22 mouse cellular contexts compared by ENCODE assay signal in the genomic region with DNA sequence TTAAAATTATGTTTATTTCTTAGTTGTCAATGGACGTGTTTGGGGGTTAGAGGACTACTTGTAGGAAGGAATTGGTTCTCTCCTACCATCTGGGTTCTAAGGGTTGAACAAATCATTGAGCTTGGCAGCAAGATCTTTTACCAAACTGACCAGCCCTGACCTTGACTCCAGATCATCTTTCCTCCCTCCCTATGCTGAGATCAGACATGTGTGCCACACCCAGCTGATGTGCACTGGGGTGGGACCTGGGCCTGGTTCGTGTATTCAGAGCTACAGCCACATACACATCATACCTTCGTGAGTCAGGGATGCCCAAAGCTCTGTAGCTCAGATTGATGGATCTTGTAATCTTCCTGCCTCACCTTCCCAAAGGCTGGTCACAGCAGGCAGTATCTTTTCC. TPM values are rescaled to one million over a fixed set of nuclear protein-coding genes. Genes with fewer than 3 reads are reported as not detected.
DNase-seq lines count a peak whose midpoint lies in the region; ATAC-seq and TF ChIP-seq lines count a peak whose summit lies in the region.
"Had no signal": no experiment of that assay in that cellular context is flagged by ENCODE, and none has a peak within 500 bp of the region (broad histone marks: within the 10 kb centered on the region; RNA-seq: fewer than 3 reads in every experiment).

No protein-coding gene starts in this region.

- no peak overlapping the region for H3K4me3 ChIP-seq in kidney, embryonic 14.5 days (ENCODE audit: low read length)
- no peak overlapping the region for H3K4me3 ChIP-seq in spleen, adult 2 months (ENCODE audit: extremely low read depth, insufficient read depth, insufficient read length)
- H3K4me3 ChIP-seq: embryonic facial prominence, embryonic 12.5 days; heart, embryonic 10.5 days; hindbrain, embryonic 15.5 days; midbrain, embryonic 13.5 days had no signal

- H3K4me2 ChIP-seq in kidney, embryonic 14.5 days (replicated peaks; ENCODE audit: low read depth, low read length) = no peak overlapping the region
- H3K4me2 ChIP-seq: embryonic facial prominence, embryonic 12.5 days; hindbrain, embryonic 15.5 days; midbrain, embryonic 13.5 days had no signal

- no peaks in the 10 kb centered on the region for H3K27me3 ChIP-seq in kidney, embryonic 14.5 days (ENCODE audit: control insufficient read depth, insufficient read depth, low read length)
- H3K27me3 ChIP-seq in spleen, adult 2 months (ENCODE audit: control insufficient read depth, insufficient read depth, low read length) = no peaks in the 10 kb centered on the region
- H3K27me3 ChIP-seq in splenic B cell, adult 2 months (ENCODE audit: control insufficient read depth, insufficient read depth, low read length, poor library complexity, severe bottlenecking) = no peaks in the 10 kb centered on the region
- H3K27me3 ChIP-seq: embryonic facial prominence, embryonic 12.5 days; hindbrain, embryonic 15.5 days; midbrain, embryonic 13.5 days; Patski had no signal

- no peaks in the 10 kb centered on the region for H3K36me3 ChIP-seq in kidney, embryonic 14.5 days (ENCODE audit: control insufficient read depth, insufficient read depth, low read length)
- no peaks in the 10 kb centered on the region for H3K36me3 ChIP-seq in spleen, adult 2 months (ENCODE audit: control insufficient read depth, insufficient read depth, low read length)
- no peaks in the 10 kb centered on the region for H3K36me3 ChIP-seq in splenic B cell, adult 2 months (ENCODE audit: control insufficient read depth, insufficient read depth, low read length, poor library complexity, severe bottlenecking)
- H3K36me3 ChIP-seq: embryonic facial prominence, embryonic 12.5 days; G1E; heart, embryonic 10.5 days; hindbrain, embryonic 15.5 days; midbrain, embryonic 13.5 days had no signal

- peak; percentile 47; the same call in 1 of the 2 replicates for ATAC-seq in kidney, embryonic 14.5 days (ENCODE audit: low FRiP score, low TSS enrichment)

- no peaks in the 10 kb centered on the region for H3K9me3 ChIP-seq in kidney, embryonic 14.5 days (ENCODE audit: control insufficient read depth, low read length)
- H3K9me3 ChIP-seq: embryonic facial prominence, embryonic 12.5 days; heart, embryonic 10.5 days; hindbrain, embryonic 15.5 days; megakaryocyte, embryonic 14.5 days; midbrain, embryonic 13.5 days had no signal

- no peaks in the 10 kb centered on the region; the same call in 1 of the 2 replicates for H3K4me1 ChIP-seq in kidney, embryonic 14.5 days (ENCODE audit: control insufficient read depth, insufficient read depth, low read length)
- peaks cover 61% of the 10 kb centered on the region; the same call in 1 of the 2 replicates for H3K4me1 ChIP-seq in spleen, adult 2 months (ENCODE audit: control insufficient read depth, insufficient read depth, insufficient read length)
- H3K4me1 ChIP-seq: embryonic facial prominence, embryonic 12.5 days; hindbrain, embryonic 15.5 days; midbrain, embryonic 13.5 days had no signal

- WGBS in kidney, embryonic 14.5 days = 38% methylated on average over 3 of the region's 3 CpGs
- WGBS in spleen, adult 2 months = 41% methylated on average over 3 of the region's 3 CpGs

- no peak for TF ChIP-seq CTCF in spleen, adult 2 months (IDR thresholded peaks at IDR 0.05; ENCODE audit: extremely low read depth, insufficient read depth, insufficient read length, insufficient replicate concordance)

- H3K27ac ChIP-seq in kidney, embryonic 14.5 days (ENCODE audit: low read depth, low read length) = no peak overlapping the region
- H3K27ac ChIP-seq in spleen, adult 2 months (ENCODE audit: insufficient read depth, low read length) = peak overlapping the region; percentile 97
- H3K27ac ChIP-seq: embryonic facial prominence, embryonic 12.5 days; hindbrain, embryonic 15.5 days; midbrain, embryonic 13.5 days had no signal

- H3K9ac ChIP-seq in kidney, embryonic 14.5 days (ENCODE audit: low read depth, low read length) = no peak overlapping the region
- H3K9ac ChIP-seq: embryonic facial prominence, embryonic 12.5 days; forebrain, postnatal 0 days; hindbrain, embryonic 15.5 days; midbrain, embryonic 13.5 days had no signal

- DNase-seq in kidney, adult 18-20 months = no peak
- peak in 1 of 2 experiments; percentile 46 for DNase-seq in spleen, adult 2 months (ENCODE audit: low read depth in 1 of 2, low spot score in 2 of 2)
- no peak for DNase-seq in spleen, adult 12 weeks (ENCODE audit: low spot score)
- peak; percentile 88 for DNase-seq in ES-CJ7 (ENCODE audit: low read depth, low spot score)
- DNase-seq in splenic B cell, adult 2 months (ENCODE audit: low read depth, low spot score) = peak; percentile 46
- no peak for DNase-seq in urinary bladder, postnatal 14 days (ENCODE audit: low spot score)

- TF ChIP-seq POLR2A in spleen, adult 2 months (IDR thresholded peaks at IDR 0.05; ENCODE audit: low read depth, low read length) = no peak

RNA-seq across cellular contexts. Expression of gene Ap1m1, which starts 31.9 kb away (rescaled TPM):
- polyA plus RNA-seq in kidney, embryonic 14.5 days (2014; fragmentation: Nextera tagmentation; extraction: Ambion mirVana) = 110 and 125 TPM in 2 replicates
- 97.4 and 105 TPM in 2 replicates for polyA plus RNA-seq in spleen, adult 2 months (2012; rRNA removed)

RNA-seq across cellular contexts. Expression of gene Gm10282, which starts 33.4 kb away (rescaled TPM):
- 32.7 and 38.4 TPM in 2 replicates for polyA plus RNA-seq in kidney, embryonic 14.5 days (2014; fragmentation: Nextera tagmentation; extraction: Ambion mirVana)
- polyA plus RNA-seq in spleen, adult 2 months (2012; rRNA removed) = 1.4 and 1.7 TPM in 2 replicates

RNA-seq across cellular contexts. Expression of gene Klf2, which starts 47.1 kb away (rescaled TPM):
- 12.1 and 13.9 TPM in 2 replicates for polyA plus RNA-seq in kidney, embryonic 14.5 days (2014; fragmentation: Nextera tagmentation; extraction: Ambion mirVana)
- 219 and 378 TPM in 2 replicates for polyA plus RNA-seq in spleen, adult 2 months (2012; rRNA removed)

RNA-seq across cellular contexts. Expression of gene Fam32a, which starts 52.2 kb away (rescaled TPM):
- 61.3 and 68.8 TPM in 2 replicates for polyA plus RNA-seq in kidney, embryonic 14.5 days (2014; fragmentation: Nextera tagmentation; extraction: Ambion mirVana)
- 29.8 and 31.3 TPM in 2 replicates for polyA plus RNA-seq in spleen, adult 2 months (2012; rRNA removed)

RNA-seq across cellular contexts. Expression of gene Gm11034, which starts 58.3 kb away (rescaled TPM):
- not detected in 2 replicates for polyA plus RNA-seq in kidney, embryonic 14.5 days (2014; fragmentation: Nextera tagmentation; extraction: Ambion mirVana)
- not detected in 2 replicates for polyA plus RNA-seq in spleen, adult 2 months (2012; rRNA removed)
- polyA plus RNA-seq: activated CD4-positive, CD25-positive, alpha-beta regulatory T cell, adult 4 months; embryonic facial prominence, embryonic 12.5 days; forebrain, embryonic 11.5 days; forebrain, postnatal 0 days; G1E; heart, embryonic 10.5 days; heart, embryonic 16.5 days; hindbrain, embryonic 15.5 days; intestine, embryonic 14.5 days; liver, embryonic 16.5 days; midbrain, embryonic 13.5 days; neural tube, embryonic 11.5 days; Patski; stomach, embryonic 16.5 days had no signal

Comparison
In these comparisons a context has a peak if more than half of its experiments do, and no peak if none do; other contexts are left out.
1. DNase-seq: peak in ES-CJ7 (single experiment) and splenic B cell, adult 2 months (single experiment); none in kidney, adult 18-20 months (single experiment), spleen, adult 12 weeks (single experiment) and urinary bladder, postnatal 14 days (single experiment).
2. RNA of gene Gm10282, which starts 33.4 kb away (polyA plus RNA-seq): 32.7 to 38.4 TPM in kidney, embryonic 14.5 days; 1.4 to 1.7 TPM in spleen, adult 2 months; every median in the first group is over 10 times any median in the second.
3. RNA of gene Klf2, which starts 47.1 kb away (polyA plus RNA-seq): 219 to 378 TPM in spleen, adult 2 months; 12.1 to 13.9 TPM in kidney, embryonic 14.5 days; every median in the first group is over 10 times any median in the second.